Mouse (Mus musculus) E14TG2a.4 (cell line): Measurements from ENCODE around the gene Capn9.

Experiments used
- H3K27me3 ChIP-seq: 2 replicates; pipeline ENCODE4 v1.6.1; 2014; ENCODE audit warnings: low read length, control low read depth; ENCODE audit not compliant: insufficient read depth
- H3K36me3 ChIP-seq: 2 replicates; pipeline ENCODE4 v1.6.1; 2014; ENCODE audit warnings: low read length, control low read depth; ENCODE audit not compliant: insufficient read depth
- H3K4me1 ChIP-seq: replicated peaks from 2 replicates; pipeline ENCODE4 v1.6.1; 2014; ENCODE audit warnings: low read depth, low read length, control low read depth
- H3K4me3 ChIP-seq: replicated peaks from 2 replicates; pipeline ENCODE4 v1.5.1; 2014; ENCODE audit warnings: mild to moderate bottlenecking, low read length
- H3K9me3 ChIP-seq: 2 replicates; pipeline ENCODE4 v1.6.1; 2014; ENCODE audit warnings: low read length, control low read depth
- CTCF ChIP-seq: conservative IDR thresholded peaks from 2 replicates; pipeline ENCODE4 v1.5.1; 2014; ENCODE audit warnings: low read length
- NANOG ChIP-seq: IDR thresholded peaks from 2 replicates; pipeline ENCODE4 v1.6.1; 2014; ENCODE audit warnings: borderline replicate concordance, low read length, mixed read lengths
- POU5F1 ChIP-seq: IDR thresholded peaks from 2 replicates; pipeline ENCODE4 v1.6.1; 2014; ENCODE audit warnings: low read length, borderline replicate concordance

Gene Capn9

DNA sequence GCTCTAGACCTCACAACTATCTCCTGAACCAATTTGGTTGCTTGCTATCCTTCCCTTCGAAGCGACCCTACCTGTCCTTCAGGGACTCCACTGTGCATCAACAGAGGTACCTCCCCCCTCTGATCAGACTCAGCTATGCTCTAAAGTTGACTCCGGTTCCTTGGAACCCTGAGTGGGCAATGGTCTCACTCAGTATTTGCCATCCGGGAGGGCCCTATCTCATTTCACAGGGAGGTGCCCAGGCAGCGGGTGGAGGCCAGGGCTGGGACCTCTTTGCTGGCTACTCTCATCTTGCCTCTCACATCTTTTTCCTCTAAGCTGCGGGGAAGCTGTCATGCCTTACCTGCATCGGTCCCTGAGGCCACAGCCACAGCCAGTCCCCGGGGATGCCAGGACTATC, at the start of gene Capn9:
TSS of gene Capn9 (plus strand) at position 301 of the 400 bp plus-strand sequence.
- Histone ChIP-seq H3K4me1 (peaks cover 5% of the 10 kb centered on the region), H3K9me3 (peaks cover 17% of the 10 kb centered on the region), H3K36me3 (no peaks in the 10 kb centered on the region), H3K4me3 (no peak within 1 kb of the TSS), H3K27me3 (no peaks in the 10 kb centered on the region)
- TF ChIP-seq CTCF (no peak), POU5F1 (no peak), NANOG (no peak)

DNA sequence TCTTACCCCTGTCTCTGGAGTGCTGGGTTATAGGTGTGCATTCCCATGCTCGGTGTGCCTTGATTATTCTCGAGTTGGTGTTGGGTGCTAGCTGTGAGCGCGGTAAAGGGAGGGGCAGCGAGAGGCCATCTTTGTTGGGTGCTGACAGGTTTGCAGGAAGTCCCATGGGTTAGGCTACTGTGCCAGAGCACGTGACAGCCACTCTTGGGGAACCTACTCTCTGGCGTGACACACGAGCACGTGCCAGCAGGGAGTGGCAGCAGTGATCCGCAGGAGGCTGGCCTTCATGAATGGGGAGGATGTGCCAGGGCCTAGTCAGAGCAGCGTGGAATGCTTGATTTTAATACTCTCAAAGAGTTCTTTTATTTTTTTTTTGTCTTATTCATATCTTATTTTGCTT, 49.6 kb upstream of the Capn9 start:
- no peak for TF ChIP-seq NANOG
- TF ChIP-seq CTCF = no peak
- peaks cover 74% of the 10 kb centered on the region for H3K36me3 ChIP-seq
- no peak overlapping the region for H3K4me3 ChIP-seq
- H3K9me3 ChIP-seq = no peaks in the 10 kb centered on the region
- no peaks in the 10 kb centered on the region for H3K27me3 ChIP-seq
- H3K4me1 ChIP-seq = peaks cover 70% of the 10 kb centered on the region

DNA sequence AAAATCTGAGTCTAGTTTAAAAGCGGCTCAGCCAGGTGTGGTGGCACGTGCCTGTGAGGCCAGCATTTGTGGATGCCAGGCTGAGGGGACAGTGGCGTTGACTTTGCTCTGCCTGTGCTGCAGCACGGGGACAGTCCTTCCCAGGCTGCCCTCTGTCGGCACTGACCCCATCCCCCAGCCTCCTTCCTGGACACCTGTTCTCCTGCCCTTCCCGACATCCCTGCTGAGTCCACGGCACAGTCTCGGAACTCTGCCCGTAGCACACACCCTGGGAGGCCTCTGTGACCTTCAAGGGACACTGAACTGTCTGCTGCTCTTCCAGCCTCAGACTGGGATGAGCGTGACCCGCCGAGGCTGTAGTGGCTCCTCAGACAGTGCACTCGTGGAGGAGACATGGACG, 45.8 kb upstream of the Capn9 start:
- Histone ChIP-seq H3K9me3 (no peaks in the 10 kb centered on the region), H3K4me1 (peaks cover 47% of the 10 kb centered on the region), H3K36me3 (peaks cover 93% of the 10 kb centered on the region), H3K4me3 (no peak overlapping the region), H3K27me3 (no peaks in the 10 kb centered on the region)
- TF ChIP-seq NANOG (no peak), CTCF (no peak), POU5F1 (no peak)

DNA sequence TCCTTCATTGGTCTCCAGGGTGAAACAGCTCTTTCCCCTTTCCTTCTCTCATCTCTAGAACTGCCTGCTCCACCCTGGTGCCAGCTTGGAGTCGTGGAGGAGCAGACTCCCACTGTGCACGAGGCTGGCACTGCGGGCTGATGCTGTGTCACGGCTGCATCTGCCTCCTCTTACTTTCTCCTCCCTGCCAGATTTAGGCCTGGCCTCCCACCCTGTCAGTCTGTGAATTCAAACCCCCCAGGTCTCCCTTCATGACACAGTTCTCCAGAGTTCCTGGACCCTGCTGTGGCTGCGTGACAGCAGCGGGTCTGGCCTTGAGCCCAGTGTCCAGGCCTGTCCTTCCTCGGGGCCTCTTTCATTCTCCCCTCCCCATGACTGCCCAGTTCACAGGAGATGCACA, 45.4 kb upstream of the Capn9 start:
- Histone ChIP-seq H3K27me3 (no peaks in the 10 kb centered on the region), H3K9me3 (no peaks in the 10 kb centered on the region), H3K36me3 (peaks cover 95% of the 10 kb centered on the region), H3K4me1 (peaks cover 52% of the 10 kb centered on the region), H3K4me3 (no peak overlapping the region)
- no peak for TF ChIP-seq CTCF
- TF ChIP-seq NANOG = no peak
- TF ChIP-seq POU5F1 = no peak

DNA sequence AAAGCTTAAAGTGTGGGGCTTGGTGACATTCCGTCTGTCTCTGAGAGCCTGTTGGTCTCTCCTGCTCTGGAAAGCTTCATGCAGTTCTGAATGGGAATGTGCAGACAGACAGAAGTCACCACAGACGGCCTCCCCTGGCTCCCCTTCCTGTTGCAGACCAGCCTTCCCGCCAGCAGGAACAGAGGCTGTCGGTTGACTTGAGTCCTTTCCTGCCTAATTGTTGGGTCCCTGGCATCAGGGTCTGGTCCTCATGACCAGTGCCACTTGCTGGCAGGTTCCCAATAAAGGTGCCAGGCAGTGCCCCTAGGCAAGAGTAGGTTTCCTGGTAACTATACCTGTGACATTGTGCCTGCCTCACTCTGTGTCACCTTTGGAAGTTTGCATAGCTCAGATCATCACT, 44.9 kb upstream of the Capn9 start:
- TF ChIP-seq CTCF = no peak
- Histone ChIP-seq H3K27me3 (no peaks in the 10 kb centered on the region), H3K36me3 (peaks cover 95% of the 10 kb centered on the region), H3K9me3 (no peaks in the 10 kb centered on the region), H3K4me3 (no peak overlapping the region), H3K4me1 (peaks cover 56% of the 10 kb centered on the region)

DNA sequence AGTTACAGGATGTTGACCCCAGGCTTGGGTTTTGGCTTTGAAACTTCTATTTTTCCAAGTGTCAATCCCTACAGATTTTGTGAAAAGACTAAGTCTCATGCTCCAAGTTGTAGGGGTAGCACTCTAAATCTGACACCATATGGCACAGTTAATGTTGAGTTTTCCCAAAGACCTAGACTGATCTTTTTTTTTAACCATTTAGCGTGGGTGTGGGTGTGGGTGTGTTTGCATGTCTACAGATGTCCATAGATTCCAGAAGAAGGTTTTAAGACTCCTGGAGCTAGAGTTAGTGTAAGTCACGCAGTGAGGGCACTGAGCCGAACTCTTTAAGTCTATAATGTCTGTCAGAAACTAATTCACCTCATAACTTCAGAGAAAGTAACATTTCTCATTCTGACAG, 43.3 kb upstream of the Capn9 start:
- no peak for TF ChIP-seq CTCF
- Histone ChIP-seq H3K4me3 (no peak overlapping the region), H3K4me1 (peaks cover 54% of the 10 kb centered on the region), H3K36me3 (peaks cover 88% of the 10 kb centered on the region), H3K9me3 (no peaks in the 10 kb centered on the region), H3K27me3 (no peaks in the 10 kb centered on the region)

DNA sequence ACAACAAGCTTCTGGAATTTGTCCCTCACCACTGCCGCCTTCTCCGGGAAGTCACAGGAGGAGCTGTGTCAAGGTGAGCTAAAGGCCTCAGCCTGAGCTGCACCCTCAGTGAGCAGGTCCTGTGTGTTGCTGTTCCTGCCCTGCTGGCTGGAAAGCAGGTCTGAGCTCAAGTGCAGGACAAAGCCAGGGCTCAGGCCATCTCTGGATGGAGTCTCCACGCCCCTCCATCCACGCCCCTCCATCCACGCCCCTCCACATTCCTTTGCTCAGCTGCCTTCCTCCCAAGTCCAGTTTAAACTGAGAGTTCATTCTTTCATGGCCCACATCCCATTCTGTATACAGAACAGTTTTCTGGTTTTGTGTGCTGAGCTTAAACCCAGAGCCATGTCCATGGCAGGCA, 40.5 kb upstream of the Capn9 start:
- peaks cover 91% of the 10 kb centered on the region for H3K36me3 ChIP-seq
- H3K4me1 ChIP-seq = peaks cover 31% of the 10 kb centered on the region
- H3K4me3 ChIP-seq = no peak overlapping the region
- H3K9me3 ChIP-seq = no peaks in the 10 kb centered on the region
- no peaks in the 10 kb centered on the region for H3K27me3 ChIP-seq
- TF ChIP-seq POU5F1 = no peak
- no peak for TF ChIP-seq CTCF
- TF ChIP-seq NANOG = no peak

DNA sequence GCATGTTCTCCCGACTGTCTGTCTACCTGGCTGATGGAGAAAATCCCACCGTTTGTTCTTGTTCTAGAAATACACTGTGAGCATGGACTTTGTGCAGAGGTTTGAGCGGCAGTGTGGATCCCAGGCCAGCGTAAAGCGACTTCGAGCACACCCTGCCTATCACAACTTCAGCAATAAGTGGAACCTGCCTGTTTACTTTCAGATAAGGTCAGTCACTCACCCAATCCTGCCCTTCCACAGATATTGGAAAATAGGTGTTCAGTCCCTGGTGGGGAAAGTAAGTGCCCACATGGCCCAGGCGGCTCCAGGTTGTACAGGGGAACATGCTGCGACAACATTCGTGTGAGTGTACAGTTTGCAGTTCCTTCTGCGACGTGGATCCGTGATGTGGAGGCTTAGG, 35.0 kb upstream of the Capn9 start:
- Histone ChIP-seq H3K9me3 (no peaks in the 10 kb centered on the region), H3K36me3 (peaks cover 92% of the 10 kb centered on the region), H3K4me1 (peaks cover 17% of the 10 kb centered on the region), H3K27me3 (no peaks in the 10 kb centered on the region), H3K4me3 (no peak overlapping the region)
- TF ChIP-seq NANOG (no peak), POU5F1 (no peak), CTCF (no peak)

DNA sequence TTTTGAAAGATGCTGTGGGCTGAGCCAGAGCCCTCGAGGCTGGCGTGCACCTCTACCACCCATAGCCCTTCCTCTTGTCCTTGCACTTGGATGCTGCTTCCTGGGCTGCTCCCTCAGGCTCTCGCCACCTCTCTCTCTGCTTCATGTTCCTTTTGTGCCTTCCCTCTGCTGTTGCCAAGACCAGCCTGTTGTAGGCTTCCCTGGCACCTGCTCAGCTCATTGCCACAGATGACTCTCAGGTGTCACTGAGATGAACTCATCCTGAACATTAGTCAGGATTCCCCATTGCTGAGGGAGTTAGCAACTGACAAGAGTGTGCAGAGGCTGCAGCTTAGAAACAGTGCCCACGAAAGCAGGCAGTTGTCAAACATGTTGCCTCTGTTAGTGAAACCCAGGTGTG, 33.9 kb upstream of the Capn9 start:
- TF ChIP-seq CTCF (no peak), NANOG (no peak)
- H3K4me3 ChIP-seq = no peak overlapping the region
- H3K4me1 ChIP-seq = peaks cover 23% of the 10 kb centered on the region
- no peaks in the 10 kb centered on the region for H3K9me3 ChIP-seq
- no peaks in the 10 kb centered on the region for H3K27me3 ChIP-seq
- peaks cover 98% of the 10 kb centered on the region for H3K36me3 ChIP-seq
